Mouse (Mus musculus) erythroblast, embryonic 14.5 days (primary cell): ENCODE results near the gene Gid8.

Experiments
- GATA1 ChIP-seq: IDR thresholded peaks from 2 replicates; pipeline ENCODE4 v1.6.1; 2012; ENCODE audit warnings: low read length, inconsistent platforms, mixed read lengths
- TAL1 ChIP-seq: IDR thresholded peaks from 3 replicates; pipeline ENCODE4 v1.6.1; 2012; ENCODE audit warnings: low read length, inconsistent platforms, mixed read lengths

DNA sequence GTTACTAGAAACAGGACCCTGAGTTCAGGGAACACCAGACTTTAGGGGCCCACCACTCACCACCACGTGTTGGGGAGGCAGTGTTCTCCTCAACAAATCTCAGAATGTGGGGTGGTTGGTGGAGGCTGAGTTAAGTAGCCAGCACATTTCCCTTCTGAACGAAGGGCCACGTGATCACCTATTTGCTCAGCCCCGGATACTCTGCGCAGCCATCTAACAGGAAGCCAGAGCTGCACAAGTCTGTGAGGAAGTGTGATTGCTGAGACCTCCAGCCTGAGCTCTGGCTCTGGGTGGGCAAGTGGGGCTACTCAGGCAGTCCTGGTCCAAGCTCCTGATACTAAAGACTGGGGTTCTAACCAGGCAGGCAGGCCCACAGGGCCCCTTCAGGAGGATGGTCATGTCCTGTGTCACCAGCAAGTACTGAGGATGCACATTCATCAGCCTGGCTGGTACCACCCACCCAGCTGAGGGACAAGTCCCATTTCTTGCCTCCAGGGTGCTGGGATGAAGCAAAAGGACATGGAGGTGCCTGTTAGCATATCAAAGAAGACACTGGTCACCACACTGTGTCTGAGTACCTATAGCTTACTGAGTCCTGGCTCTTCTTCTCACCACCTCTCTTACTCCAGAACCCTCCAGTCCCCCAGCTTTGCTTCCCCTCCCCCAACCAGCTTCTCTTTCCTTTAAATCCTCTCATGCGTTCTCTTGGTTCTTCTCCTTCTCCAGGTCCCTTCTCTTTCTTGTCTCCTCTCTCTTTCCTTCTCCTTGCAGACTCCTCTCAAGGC, 16.9 kb downstream of the Gid8 start:
- TF ChIP-seq TAL1 (no peak), GATA1 (no peak)
